Mouse (Mus musculus): ENCODE data around the gene Olfr33. TPM values are rescaled to one million over a fixed set of nuclear protein-coding genes. Genes with fewer than 3 reads are reported as not detected.
A peak's percentile ranks its signal among the peaks of the same experiment; 100 is the strongest.

Olfr33 gene
- polyA plus RNA-seq, 1 experiment from 2014 or later: not detected

- Histone ChIP-seq H3K4me3 (replicated peaks; ENCODE audit: low read depth, low read length) (no peak overlapping the region), H3K36me3 (ENCODE audit: insufficient read depth, low read length) (no peaks in the 10 kb centered on the region), H3K4me2 (ENCODE audit: low read length) (no peak overlapping the region), H3K9ac (ENCODE audit: low read depth, low read length) (no peak overlapping the region), H3K9me3 (replicated peaks; ENCODE audit: low read length) (no peaks in the 10 kb centered on the region), H3K4me1 (replicated peaks; ENCODE audit: insufficient read depth, low read length) (no peaks in the 10 kb centered on the region), H3K27ac (no peak overlapping the region), H3K27me3 (ENCODE audit: insufficient read depth, low read length) (no peaks in the 10 kb centered on the region)
- WGBS: 85% methylated on average over 7 of the region's 7 CpGs
- no peak for TF ChIP-seq CTCF (IDR thresholded peaks at IDR 0.05; ENCODE audit: low read depth)
- no peak for DNase-seq (ENCODE audit: low spot score)
- no peak for ATAC-seq (replicated peaks; ENCODE audit: low FRiP score, low read depth)
Observed at GRCm38 (mm10) chr7:102698461-102698860, 20.4 kb downstream of the Olfr33 start.

GRCm38 (mm10) chr7:102695358-102696125 lies 23.3 kb downstream of the Olfr33 start, which contains the start of gene Olfr557:
Gene Olfr557, plus strand, starts transcription at chr7:102695910.
- H3K4me3 ChIP-seq (replicated peaks; ENCODE audit: low read depth, low read length): no peak within 1 kb of the TSS
- WGBS: 69% methylated on average over 5 of the region's 5 CpGs
- DNase-seq (ENCODE audit: low spot score) (peak; percentile 63), ATAC-seq (replicated peaks; ENCODE audit: low FRiP score, low read depth) (no peak)
- H3K36me3 ChIP-seq (ENCODE audit: insufficient read depth, low read length): no peaks in the 10 kb centered on the region
- H3K4me1 ChIP-seq (replicated peaks; ENCODE audit: insufficient read depth, low read length): no peaks in the 10 kb centered on the region
- no peaks in the 10 kb centered on the region for H3K27me3 ChIP-seq (ENCODE audit: insufficient read depth, low read length)
- no peak within 1 kb of the TSS for H3K27ac ChIP-seq
- H3K4me2 ChIP-seq (ENCODE audit: low read length): no peak within 1 kb of the TSS
- no peaks in the 10 kb centered on the region for H3K9me3 ChIP-seq (replicated peaks; ENCODE audit: low read length)
- TF ChIP-seq CTCF (IDR thresholded peaks at IDR 0.05; ENCODE audit: low read depth): peak; percentile 93
- H3K9ac ChIP-seq (ENCODE audit: low read depth, low read length): no peak within 1 kb of the TSS

GRCm38 (mm10) chr7:102686944-102687501 lies 31.8 kb downstream of the Olfr33 start, which contains the start of gene Trim68:
Gene Trim68, minus strand, starts transcription at chr7:102687327.
- no peaks in the 10 kb centered on the region for H3K4me1 ChIP-seq (replicated peaks; ENCODE audit: insufficient read depth, low read length)
- no peaks in the 10 kb centered on the region for H3K9me3 ChIP-seq (replicated peaks; ENCODE audit: low read length)
- H3K36me3 ChIP-seq (ENCODE audit: insufficient read depth, low read length): no peaks in the 10 kb centered on the region
- TF ChIP-seq CTCF (IDR thresholded peaks at IDR 0.05; ENCODE audit: low read depth): no peak
- H3K4me2 ChIP-seq (ENCODE audit: low read length): peak within 1 kb of the TSS; percentile 71
- WGBS: under 1% methylated on average over 40 of the region's 40 CpGs
- peak within 1 kb of the TSS; percentile 56 for H3K4me3 ChIP-seq (replicated peaks; ENCODE audit: low read depth, low read length)
- peak within 1 kb of the TSS; percentile 73 for H3K9ac ChIP-seq (ENCODE audit: low read depth, low read length)
- no peaks in the 10 kb centered on the region for H3K27me3 ChIP-seq (ENCODE audit: insufficient read depth, low read length)
- H3K27ac ChIP-seq: 0 out of 2 replicates have a peak within 1 kb of the TSS, but pooled peaks have one; percentile 37
- DNase-seq (ENCODE audit: low spot score) (peak; percentile 95), ATAC-seq (replicated peaks; ENCODE audit: low FRiP score, low read depth) (peak; percentile 99)

GRCm38 (mm10) chr7:102681916-102682315 lies 37.0 kb downstream of the Olfr33 start:
- no peaks in the 10 kb centered on the region for H3K4me1 ChIP-seq (replicated peaks; ENCODE audit: insufficient read depth, low read length)
- H3K9ac ChIP-seq (ENCODE audit: low read depth, low read length): no peak overlapping the region
- no peak for TF ChIP-seq CTCF (IDR thresholded peaks at IDR 0.05; ENCODE audit: low read depth)
- no peak overlapping the region for H3K27ac ChIP-seq
- DNase-seq (ENCODE audit: low spot score): no peak
- WGBS: 56% methylated on average over 1 of the region's 1 CpGs
- no peak overlapping the region for H3K4me3 ChIP-seq (replicated peaks; ENCODE audit: low read depth, low read length)
- no peaks in the 10 kb centered on the region for H3K9me3 ChIP-seq (replicated peaks; ENCODE audit: low read length)
- no peak for ATAC-seq (replicated peaks; ENCODE audit: low FRiP score, low read depth)
- peaks cover 4% of the 10 kb centered on the region; the same call in 1 of the 2 replicates for H3K36me3 ChIP-seq (ENCODE audit: insufficient read depth, low read length)
- H3K27me3 ChIP-seq (ENCODE audit: insufficient read depth, low read length): no peaks in the 10 kb centered on the region
- H3K4me2 ChIP-seq (ENCODE audit: low read length): no peak overlapping the region

- Histone ChIP-seq H3K9ac (ENCODE audit: low read depth, low read length) (no peak overlapping the region), H3K4me2 (ENCODE audit: low read length) (no peak overlapping the region), H3K4me1 (replicated peaks; ENCODE audit: insufficient read depth, low read length) (no peaks in the 10 kb centered on the region), H3K27ac (no peak overlapping the region), H3K9me3 (replicated peaks; ENCODE audit: low read length) (no peaks in the 10 kb centered on the region), H3K36me3 (ENCODE audit: insufficient read depth, low read length) (peaks cover 4% of the 10 kb centered on the region; the same call in 1 of the 2 replicates), H3K27me3 (ENCODE audit: insufficient read depth, low read length) (no peaks in the 10 kb centered on the region), H3K4me3 (replicated peaks; ENCODE audit: low read depth, low read length) (no peak overlapping the region)
- 77% methylated on average over 2 of the region's 2 CpGs for WGBS
- ATAC-seq (replicated peaks; ENCODE audit: low FRiP score, low read depth): no peak
- no peak for DNase-seq (ENCODE audit: low spot score)
- no peak for TF ChIP-seq CTCF (IDR thresholded peaks at IDR 0.05; ENCODE audit: low read depth)
Observed at GRCm38 (mm10) chr7:102676225-102676624, 42.6 kb downstream of the Olfr33 start.

- H3K4me3 ChIP-seq (replicated peaks; ENCODE audit: low read depth, low read length): no peak overlapping the region
- H3K4me2 ChIP-seq (ENCODE audit: low read length): no peak overlapping the region
- no peak overlapping the region for H3K9ac ChIP-seq (ENCODE audit: low read depth, low read length)
- no peaks in the 10 kb centered on the region for H3K36me3 ChIP-seq (ENCODE audit: insufficient read depth, low read length)
- ATAC-seq (replicated peaks; ENCODE audit: low FRiP score, low read depth): no peak
- DNase-seq (ENCODE audit: low spot score): peak; percentile 51
- H3K27me3 ChIP-seq (ENCODE audit: insufficient read depth, low read length): no peaks in the 10 kb centered on the region
- no peaks in the 10 kb centered on the region for H3K9me3 ChIP-seq (replicated peaks; ENCODE audit: low read length)
- no peak overlapping the region for H3K27ac ChIP-seq
- no peaks in the 10 kb centered on the region for H3K4me1 ChIP-seq (replicated peaks; ENCODE audit: insufficient read depth, low read length)
- WGBS: 41% methylated on average over 2 of the region's 2 CpGs
- peak; percentile 68 for TF ChIP-seq CTCF (IDR thresholded peaks at IDR 0.05; ENCODE audit: low read depth)
Observed at GRCm38 (mm10) chr7:102665378-102665777, 53.5 kb downstream of the Olfr33 start.
